Mouse (Mus musculus): ENCODE results near the gene Umad1. TPM values are rescaled to one million over a fixed set of nuclear protein-coding genes. Genes with fewer than 3 reads are reported as not detected.
A peak's percentile ranks its signal among the peaks of the same experiment; 100 is the strongest.

Gene Umad1
- total RNA-seq, 2 experiments from 2014 or later, result 10.2 to 14.4 TPM

DNA sequence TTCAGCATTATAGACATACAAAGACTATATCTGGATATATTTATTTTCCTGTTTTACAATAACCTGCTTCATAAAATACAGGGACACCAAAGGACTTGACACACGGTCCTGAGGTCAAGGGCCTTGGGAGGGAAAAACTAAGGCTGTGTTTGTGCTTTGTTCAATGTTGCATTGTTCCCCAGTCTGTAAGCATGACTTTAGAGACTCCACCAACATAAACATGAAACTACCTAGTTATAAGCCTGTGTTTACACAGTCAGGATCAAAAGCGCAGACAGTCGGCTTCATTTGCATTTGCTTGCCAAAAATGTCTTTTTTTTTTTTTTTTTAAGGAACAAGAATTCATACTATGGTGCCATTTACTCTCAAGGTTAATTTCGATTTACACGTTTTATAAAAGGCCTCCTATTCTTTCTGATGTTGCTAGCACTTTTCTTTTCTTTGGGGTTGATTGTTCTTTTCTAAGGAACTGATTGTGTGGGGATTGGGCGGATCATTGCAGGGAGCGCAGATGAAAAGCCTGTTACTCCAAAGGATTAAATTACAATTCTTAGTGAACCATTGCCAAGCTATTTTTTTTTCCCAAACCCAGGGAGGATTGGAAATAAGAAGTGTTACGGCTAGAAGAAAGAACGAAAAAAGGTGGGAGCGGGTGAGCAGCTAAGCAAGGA, 208.7 kb downstream of the Umad1 start:
- DNase-seq, result no peak
- intact Hi-C loops (cut with DNase I), result no loop called here

DNA sequence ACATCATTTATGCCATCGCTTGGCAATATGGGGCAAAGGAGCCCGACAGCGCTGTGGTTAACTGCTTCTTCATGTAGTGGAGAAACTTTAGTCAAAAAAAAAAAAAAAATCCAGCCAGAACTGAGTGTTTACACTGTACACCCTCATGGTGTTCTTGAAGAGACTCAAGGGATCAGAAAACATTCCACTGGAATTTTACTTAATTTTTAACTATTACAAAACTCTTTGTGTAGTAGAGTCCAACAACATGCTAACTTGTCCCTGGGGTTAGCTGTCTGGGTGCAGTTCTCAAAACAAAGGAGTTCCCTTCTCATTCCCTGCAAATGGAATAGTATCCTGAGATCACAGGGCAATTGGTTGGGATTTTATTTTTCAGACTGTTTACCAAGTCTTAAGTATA, 210.8 kb downstream of the Umad1 start:
- no peak for DNase-seq
- intact Hi-C loops (cut with DNase I), result no loop called here

DNA sequence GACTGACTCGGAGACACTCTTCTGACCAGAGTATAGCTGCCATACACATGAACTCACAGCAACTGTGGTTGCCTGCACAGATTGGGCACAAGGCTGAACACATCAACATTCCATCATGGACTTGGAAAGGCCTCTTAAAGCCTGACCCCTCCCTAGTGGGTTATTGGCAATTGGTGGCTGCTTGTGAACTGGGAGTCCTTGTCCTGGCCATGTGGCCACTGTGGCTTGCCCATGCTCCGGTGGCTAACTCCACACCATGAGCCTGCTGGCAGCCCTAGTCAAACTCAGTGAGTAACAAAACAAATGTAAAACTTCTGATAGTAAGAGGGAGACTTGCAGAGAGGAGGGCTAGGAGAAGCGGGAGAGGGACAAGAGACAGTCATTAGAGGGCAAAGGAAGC, 213.0 kb downstream of the Umad1 start:
- DNase-seq, result no peak
- intact Hi-C loops (cut with DNase I), result no loop called here

DNA sequence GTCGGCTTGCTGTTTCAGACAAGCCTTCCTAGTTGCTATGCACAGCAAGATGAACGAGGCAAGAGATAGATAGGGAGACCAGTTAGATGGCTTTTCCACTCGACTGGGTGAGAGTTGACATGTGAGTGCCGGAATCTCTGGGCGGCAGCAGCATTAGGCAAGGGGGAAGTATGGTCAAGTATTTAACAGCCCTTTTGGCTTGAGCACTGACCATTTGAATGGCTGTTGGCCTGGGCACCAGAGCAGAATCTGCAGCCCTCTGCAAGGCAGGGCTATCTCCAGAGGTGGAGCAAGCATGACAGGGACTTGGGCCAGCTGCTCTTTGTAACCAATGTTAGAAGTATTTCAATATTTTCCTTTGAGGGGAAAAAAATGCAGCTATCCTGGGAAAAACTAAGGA, 213.8 kb downstream of the Umad1 start:
- intact Hi-C loops (cut with DNase I), result no loop called here
- peak; percentile 29 to 34 for DNase-seq

DNA sequence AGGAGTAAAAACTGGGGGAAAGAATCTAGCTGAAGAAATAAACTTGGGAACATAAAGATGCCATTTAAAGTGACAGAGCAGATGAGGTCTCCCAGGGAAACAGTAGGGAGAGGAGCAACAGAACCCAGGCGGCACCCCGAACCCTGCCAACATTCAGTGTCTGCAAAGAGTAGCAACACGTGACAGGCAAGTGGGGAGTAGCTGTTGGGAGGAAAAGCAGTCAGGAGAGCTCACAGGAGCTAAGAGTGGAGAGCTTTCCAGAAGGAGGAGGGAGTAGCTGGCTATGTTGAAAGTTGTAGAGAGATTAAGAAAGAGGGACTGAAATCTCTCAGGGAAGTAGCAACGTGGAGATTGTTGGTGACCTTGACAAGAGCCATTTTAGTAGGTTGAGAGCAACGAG, 214.4 kb downstream of the Umad1 start:
- intact Hi-C loops (cut with DNase I), result no loop called here
- peak in 1 of 2 experiments; percentile 21 for DNase-seq

DNA sequence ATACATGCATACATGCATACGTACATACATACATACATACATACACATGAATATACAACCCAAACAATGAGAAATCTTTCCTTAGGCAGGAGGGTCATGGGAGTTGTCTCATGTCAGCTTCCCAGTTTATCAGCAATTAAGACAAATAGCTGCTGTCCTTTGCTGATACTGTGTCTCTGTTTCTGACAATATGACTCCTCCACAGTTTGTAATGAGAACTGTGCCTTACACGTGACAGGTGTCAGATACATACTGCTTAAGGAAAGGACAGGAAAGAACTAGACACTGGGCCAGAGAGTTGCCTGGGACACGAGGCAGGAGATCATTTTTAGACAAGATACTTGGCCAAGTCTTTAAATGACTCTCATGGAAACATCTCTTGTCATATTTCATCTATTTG, 215.2 kb downstream of the Umad1 start:
- no peak for DNase-seq
- intact Hi-C loops (cut with DNase I), result no loop called here

DNA sequence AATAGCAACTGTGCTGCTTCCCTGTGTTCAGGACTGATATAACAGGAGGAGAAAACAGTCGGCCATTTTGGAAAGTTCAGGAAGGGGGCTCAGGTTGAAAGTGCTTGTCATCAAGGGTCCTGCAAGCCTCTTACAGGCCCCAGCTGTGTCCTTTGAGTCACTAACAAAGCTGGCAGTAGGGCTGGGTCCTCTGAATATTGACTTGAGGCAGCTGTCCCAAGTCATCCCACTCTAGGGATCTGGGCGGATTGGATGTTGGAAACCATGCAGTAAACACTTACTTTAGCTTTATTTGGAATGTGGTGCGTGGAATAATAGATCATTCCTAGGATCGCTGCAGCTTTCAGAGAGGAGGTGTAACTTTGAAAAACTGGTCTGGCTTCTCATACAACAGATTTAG, 215.7 kb downstream of the Umad1 start:
- intact Hi-C loops (cut with DNase I), result no loop called here
- no peak for DNase-seq

DNA sequence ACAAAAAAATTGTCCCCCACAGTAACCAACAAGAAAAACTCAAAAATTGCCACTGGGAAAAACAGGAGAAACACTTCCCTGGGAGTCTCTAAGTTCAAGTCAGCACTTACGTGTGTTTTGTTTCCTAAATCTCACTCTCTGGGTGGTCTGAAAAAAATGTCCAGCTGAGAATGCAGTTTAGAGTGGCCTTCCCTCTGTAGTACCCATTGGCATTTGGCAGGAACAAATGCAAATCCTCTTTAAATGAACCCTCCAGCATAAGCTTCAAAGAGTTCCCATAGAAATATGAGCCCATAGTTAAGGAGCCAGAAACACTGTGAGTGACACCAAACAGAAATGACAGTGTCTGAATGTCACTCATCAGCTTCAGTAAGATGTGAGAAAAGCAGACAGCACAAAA, 220.1 kb downstream of the Umad1 start:
- intact Hi-C loops (cut with DNase I), result no loop called here
- no peak for DNase-seq

DNA sequence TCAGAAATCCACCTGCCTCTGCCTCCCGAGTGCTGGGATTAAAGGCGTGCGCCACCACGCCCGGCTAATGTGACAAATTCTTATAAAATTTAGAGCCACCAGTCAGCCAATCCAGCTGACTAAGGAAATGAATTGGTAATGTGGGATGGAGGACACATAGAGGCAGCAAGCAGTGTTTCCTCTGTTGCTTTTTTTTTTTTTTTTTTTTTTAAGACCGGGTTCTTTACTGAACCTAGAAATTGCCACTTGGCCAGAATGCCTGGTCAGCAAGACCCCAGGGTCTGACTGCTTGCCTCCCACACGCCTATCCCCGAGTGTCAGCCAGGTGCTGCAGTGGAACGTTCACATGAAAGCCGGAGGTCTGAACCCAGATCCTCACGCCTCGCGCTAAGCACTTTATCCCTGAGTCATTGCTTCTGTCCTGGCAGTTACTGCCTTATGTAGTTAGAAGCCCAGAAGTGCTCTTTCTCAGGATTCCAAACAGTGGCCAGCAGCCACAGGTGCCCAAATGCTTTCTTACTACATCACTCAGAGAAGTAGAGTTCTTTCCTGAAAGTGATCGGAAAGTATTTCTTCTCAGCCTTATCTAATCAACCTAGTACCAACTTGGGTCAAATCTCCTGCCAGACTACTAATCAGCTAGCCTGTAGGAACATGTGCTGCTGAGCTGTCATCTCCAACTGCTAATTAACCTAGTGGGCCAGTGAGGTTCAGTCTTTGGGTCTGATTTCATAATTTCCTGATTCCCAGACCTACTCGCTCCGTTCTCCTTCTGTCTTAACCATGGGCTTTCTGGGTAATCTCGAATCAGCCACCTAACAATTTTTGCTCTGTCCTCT, 225.6 kb downstream of the Umad1 start:
- DNase-seq, result no peak
- intact Hi-C loops (cut with DNase I), result no loop called here

DNA sequence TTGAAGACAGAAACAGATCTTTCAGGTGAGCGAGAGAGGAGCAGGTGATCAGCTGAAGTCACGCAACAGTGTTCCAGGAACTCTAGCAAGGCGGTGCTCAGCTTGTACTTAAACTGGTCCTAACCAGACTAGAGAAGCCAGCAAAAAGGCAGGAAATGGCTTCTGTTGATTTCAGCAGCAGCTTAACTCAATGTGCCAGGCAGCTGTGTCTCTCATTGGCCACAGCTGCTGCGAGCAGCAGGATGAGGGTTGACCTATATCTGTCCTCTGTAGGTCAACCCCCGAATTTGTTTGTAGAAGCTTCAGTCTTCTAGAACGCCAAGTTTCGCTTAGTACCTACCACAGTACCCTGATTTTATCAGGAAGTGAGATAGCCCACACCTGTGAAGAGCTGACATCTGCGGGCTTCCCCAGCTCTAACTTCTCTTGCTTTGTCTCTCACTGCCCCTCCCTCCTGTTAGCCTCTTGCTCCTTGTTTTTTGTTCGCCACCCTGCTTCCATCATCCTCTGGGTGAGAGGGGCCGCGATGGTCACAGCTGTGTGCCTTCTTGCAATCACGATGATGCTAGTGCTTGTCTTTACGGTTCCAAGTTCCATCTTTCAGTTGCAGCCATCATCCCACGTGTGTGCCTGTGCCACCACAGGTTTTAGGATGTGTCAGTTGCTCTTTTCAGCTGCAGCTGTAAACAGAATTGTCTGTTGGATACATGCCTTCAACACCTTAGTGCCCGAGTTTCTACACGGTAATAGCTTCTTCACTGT, 226.5 kb downstream of the Umad1 start:
- DNase-seq, result no peak
- intact Hi-C loops (cut with DNase I), result no loop called here

DNA sequence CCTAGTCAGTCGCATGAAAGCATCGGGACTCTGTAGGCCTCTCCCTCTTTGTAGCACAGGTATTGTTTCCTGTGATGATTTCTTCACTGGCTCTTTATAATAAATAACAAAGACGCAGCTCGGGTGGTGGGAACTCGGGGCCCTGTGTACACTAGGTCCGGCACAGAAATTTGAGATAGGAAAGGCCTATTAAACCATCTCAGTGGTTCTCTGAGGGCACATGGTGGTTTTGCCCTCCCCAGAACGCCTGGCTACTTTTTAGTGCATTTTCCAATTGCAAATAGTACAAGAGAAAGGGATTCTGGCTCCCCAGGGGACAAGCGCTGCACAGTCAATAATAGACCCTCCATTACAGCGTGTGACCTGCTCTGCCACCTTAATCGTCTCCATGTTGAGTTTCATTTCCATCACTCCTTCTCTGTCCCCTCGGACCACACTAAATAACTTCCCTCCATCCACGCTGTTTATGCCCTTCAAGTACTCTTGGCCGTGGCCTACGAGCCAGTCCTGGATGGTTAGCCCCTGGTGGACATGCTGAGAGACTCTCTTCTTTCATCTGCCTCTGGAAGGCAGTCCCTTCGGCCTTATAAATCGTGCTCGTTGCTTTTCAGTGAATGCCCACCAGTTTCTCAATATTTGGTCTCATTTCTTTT, 227.4 kb downstream of the Umad1 start:
- intact Hi-C loops (cut with DNase I), result no loop called here
- no peak for DNase-seq

DNA sequence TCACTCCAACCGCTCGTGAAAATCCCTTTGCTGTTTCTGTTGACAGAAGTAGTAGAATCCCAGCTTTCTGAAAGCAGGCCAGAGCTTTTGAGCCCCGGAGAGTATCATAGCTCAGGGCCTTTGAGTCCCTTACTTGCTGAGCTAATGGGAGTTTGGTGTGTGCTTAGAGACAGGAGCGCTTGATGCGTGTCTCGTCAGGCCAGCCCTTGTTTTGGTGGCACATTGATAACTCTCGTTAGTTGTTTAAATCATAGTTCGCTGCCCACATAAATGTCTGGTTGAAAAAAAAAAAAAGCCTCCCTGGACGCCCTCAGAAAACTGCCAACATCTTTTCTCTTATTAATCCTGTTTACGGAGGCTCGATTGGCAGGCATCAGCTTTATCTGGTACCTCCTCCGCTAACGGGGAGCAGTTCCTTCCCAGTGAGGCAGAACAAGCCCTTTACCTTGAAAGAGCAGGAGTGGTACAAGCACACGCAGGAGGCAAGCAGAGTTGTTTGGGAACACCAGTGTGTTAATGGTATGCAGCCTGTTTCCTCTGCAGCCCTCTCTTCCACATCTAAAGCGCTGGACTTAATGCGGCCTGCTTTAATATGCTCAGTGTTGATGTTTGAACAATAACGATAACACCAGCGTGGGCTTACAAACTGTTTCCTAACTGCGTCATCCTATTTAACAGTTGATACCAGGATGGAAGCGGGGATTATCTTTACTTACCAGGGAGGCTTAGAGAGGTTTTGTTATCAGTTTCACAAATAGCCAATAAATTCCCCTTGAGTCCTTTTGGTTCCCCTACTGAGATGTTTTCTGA, 228.2 kb downstream of the Umad1 start:
- no peak for DNase-seq
- intact Hi-C loops (cut with DNase I), result no loop called here

DNA sequence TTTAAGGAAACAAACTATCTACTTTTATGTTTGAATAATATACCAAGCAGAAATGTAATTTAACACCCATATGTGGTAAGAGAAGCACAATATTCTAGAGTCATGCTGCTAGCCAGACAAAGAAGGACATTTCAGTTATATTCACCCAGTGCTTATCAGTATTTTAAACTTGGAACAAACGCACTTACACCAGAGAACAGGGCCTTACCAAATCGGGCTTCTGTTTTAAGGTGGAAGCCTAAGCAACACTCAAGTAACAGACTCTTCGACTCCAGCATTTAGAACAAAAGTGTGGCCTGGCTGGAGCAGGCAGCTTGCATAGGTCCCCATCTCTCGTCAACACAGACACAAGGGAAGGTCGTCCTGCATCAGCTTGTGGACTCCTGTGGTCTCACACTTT, 229.2 kb downstream of the Umad1 start:
- DNase-seq, result no peak
- intact Hi-C loops (cut with DNase I), result no loop called here

DNA sequence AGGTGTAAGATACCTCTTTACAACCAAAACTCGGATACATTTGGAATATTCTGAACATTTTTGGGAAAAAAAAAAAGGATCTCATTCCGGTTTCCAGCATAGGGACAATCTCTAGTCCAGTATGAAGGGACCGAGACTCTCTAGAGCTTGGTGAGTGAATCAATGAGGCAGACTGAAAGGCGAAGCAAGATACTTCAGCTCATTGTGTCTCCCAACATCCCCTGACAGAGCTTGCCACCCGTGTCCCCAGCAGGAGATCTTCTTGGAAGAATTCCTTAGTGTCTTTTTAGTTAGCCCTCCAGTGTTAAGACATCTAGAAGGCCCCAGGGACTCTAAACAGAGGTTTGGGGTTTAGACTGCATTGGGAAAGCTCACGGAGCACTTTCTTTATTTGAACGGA, 230.2 kb downstream of the Umad1 start:
- intact Hi-C loops (cut with DNase I), result no loop called here
- DNase-seq, result no peak

DNA sequence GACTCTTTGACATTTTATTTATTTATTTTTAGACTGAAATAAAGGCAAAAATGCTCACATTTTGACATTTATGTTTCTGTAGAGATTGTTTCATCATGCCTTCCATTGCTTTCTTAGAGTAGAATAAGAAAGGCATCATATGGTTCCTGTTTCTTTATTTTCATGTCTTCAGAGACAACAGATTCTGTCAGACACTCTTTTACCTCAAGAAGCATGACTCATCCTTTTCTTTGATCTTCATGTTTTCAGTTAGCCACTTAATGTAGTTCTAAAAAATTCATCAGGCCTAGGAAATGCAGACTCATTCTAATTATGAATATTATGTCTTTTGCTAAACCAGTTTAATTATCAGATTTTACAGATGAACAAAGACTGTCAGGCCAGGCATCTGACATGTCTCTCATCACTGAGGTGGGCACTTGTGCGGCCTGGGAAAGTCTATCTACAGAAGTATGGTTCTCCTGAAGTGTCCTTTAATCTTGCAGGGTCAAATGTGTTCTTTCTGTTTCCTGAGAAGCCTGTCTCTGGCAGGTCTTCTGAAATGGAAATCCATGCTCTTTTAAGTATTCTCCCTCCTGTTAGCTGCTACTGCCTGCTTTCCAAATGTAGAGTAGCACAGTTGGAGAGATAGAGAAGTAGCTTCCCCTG, 231.0 kb downstream of the Umad1 start:
- intact Hi-C loops (cut with DNase I), result no loop called here

DNA sequence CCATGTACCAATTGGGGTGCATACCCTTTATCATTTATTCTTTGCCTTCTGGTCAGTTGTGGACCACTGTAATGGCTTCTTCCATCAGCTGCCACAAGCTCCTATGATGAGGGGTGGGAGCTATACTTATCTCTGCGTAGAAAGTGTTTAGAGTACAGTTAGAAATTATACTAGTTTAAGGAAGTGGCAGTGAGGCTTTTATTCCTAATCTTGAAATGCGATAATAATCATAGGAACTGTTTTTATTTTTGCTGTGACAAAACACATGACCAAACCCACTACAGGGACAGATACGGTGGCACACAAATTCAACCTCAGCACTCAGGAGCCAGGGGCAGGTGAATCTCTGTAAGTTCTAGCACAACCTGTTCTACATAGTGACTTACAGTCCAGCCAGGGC, 233.2 kb downstream of the Umad1 start:
- DNase-seq, result no peak
- intact Hi-C loops (cut with DNase I), result no loop called here

More for the DNA sequence above, 231.0 kb downstream of the Umad1 start:
- no peak for DNase-seq

DNA sequence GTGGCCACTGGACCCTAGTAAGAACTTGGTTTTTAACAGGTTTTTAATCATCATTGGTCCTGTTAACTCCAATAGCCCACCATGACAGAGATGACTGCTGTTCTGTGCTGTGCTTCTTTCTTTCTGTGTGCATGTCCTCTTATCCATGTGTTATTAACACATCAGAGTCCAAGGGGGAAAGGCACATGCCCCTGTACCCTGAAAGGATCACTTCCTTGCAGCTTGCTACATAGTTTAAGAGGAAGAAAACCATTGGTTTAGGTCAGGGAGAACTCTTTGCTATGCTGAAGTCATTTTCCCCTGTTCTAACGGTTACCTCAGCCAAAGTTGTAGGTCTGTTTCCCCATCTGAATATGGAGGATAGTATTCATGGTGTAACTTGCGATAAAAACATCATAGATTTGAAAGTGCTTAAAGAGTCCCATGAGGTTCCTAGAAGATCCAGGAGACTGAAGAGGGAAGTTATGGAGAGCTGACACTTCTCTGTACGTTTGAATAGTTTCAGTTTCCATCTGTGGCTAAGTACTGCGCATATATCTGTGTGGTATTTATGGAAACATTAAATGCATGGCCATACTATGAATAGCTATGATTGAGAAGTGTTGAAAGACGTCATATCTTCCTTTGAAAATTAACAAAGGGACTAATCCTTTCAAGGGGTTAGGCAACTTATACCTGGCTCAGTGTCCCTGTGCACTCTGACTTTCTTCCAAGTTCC, 236.2 kb downstream of the Umad1 start:
- intact Hi-C loops (cut with DNase I), result no loop called here
- DNase-seq, result no peak

DNA sequence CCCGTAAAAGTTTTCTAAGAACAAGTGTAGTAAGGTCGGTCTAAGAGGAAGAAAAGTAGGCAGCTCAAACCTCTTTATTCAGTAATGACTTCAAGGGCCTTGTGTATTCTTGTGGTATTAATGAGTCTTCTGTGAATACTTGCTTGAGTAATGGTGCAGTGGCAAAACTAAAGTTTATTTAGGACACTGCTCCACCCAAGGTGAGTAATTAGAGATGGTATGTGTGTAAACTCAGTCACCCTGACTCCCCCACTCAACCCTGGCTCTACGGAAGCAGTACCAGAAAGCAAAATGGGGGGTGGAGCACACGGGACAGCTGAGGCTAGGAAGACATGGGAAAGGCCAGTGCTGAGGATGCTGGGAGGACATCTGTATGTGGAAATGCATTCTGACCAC, 236.7 kb downstream of the Umad1 start:
- intact Hi-C loops (cut with DNase I), result no loop called here
- no peak for DNase-seq

DNA sequence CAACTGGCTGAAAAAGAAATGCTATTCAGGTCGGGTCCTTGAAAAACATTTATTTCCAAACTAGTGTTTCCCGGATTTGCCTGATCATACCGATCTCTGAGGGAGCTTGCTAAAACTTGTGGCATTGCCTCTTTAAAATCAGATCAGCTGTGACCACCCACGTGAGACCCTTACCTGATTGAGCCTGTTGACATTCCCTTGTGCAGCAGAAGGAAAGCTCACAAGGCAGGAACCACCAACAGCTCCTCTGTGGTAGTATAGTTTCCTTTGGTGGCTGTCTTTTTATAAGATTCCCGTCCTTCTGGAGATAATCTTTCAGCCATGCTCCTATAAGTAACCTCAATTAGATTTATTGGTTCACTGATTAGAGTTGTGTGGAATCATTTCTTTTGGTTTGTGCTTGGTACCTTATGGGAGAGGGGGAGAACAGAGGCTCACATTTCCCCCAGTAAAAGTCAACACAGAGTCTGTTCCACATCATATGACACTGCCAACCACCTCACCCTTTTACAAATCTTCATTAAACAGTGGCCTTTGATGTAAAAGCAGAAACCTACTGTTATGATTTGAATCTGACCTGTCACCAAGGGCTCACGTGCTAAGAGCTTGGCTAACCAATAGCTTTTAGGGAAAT, 238.3 kb downstream of the Umad1 start:
- DNase-seq, result no peak
- intact Hi-C loops (cut with DNase I), result no loop called here
